Mouse (Mus musculus) midbrain, embryonic 10.5 days (tissue): ENCODE measurements around the gene Aaed1. TPM values are rescaled to one million over a fixed set of nuclear protein-coding genes. Genes with fewer than 3 reads are reported as not detected.

Source experiments
- DNase-seq: peaks from one replicate; pipeline ENCODE4 v3.0.0-alpha.2; 2017; ENCODE audit warnings: low spot score
- H3K27ac ChIP-seq: fragments of 300-500 bp; sonication (generic); replicated peaks from 2 replicates; pipeline ENCODE4 v1.5.1; 2016; ENCODE audit warnings: mild to moderate bottlenecking
- H3K27me3 ChIP-seq: fragments of 300-500 bp; sonication (generic); 2 replicates; pipeline ENCODE4 v1.6.1; 2016; ENCODE audit warnings: low read depth, mild to moderate bottlenecking; ENCODE audit not compliant: poor library complexity, severe bottlenecking
- H3K36me3 ChIP-seq: fragments of 300-500 bp; sonication (generic); 2 replicates; pipeline ENCODE4 v1.6.1; 2016; ENCODE audit warnings: mild to moderate bottlenecking, moderate library complexity
- H3K4me1 ChIP-seq: fragments of 300-500 bp; sonication (generic); 2 replicates; pipeline ENCODE4 v1.6.1; 2016
- H3K4me3 ChIP-seq: fragments of 300-500 bp; sonication (generic); 2 replicates; pipeline ENCODE4 v1.5.1; 2016; ENCODE audit warnings: mild to moderate bottlenecking, moderate library complexity
- H3K9me3 ChIP-seq: fragments of 300-500 bp; sonication (generic); replicated peaks from 2 replicates; pipeline ENCODE4 v1.6.1; 2016; ENCODE audit warnings: mild to moderate bottlenecking
- WGBS: fragments of 180-500 bp; shearing (Covaris S2); methylation state at CpG from one replicate; pipeline ENCODE4 v1.1.7; 2016; 5-methylcytosine and 5-hydroxymethylcytosine counted together
- polyA plus RNA-seq: library from polyadenylated mRNA; unstranded; fragments of >200 nt; fragmentation: Nextera tagmentation; extraction: Ambion mirVana; gene quantifications from 2 replicates; pipeline ENCODE4 v1.2.1, GENCODE M21; 2016

Gene Aaed1
- polyA plus RNA-seq: 22.9 and 25.3 TPM in 2 replicates

- Histone ChIP-seq H3K9me3 (no peaks in the 10 kb centered on the region), H3K4me1 (peaks cover 13% of the 10 kb centered on the region), H3K36me3 (peaks cover 8% of the 10 kb centered on the region), H3K27me3 (no peaks in the 10 kb centered on the region), H3K27ac (peak within 1 kb of the TSS; percentile 90), H3K4me3 (peak within 1 kb of the TSS; percentile 73)
- under 1% methylated on average over 74 of the region's 74 CpGs for WGBS
- DNase-seq: peak; percentile 98
These were observed at the start of gene Aaed1 for GRCm38 (mm10) chr13:64312024-64312915. Gene Aaed1 (minus strand): TSS chr13:64312710.

- 88% methylated on average over 6 of the region's 6 CpGs for WGBS
- no peak overlapping the region for H3K4me3 ChIP-seq
- H3K9me3 ChIP-seq: no peaks in the 10 kb centered on the region
- H3K4me1 ChIP-seq: no peaks in the 10 kb centered on the region
- peaks cover 53% of the 10 kb centered on the region for H3K36me3 ChIP-seq
- H3K27ac ChIP-seq: no peak overlapping the region
- no peak for DNase-seq
- H3K27me3 ChIP-seq: no peaks in the 10 kb centered on the region
These were observed 49.6 kb upstream of the Aaed1 start for GRCm38 (mm10) chr13:64362139-64362538.

GRCm38 (mm10) chr13:64361020-64361419 lies 48.5 kb upstream of the Aaed1 start:
- H3K4me3 ChIP-seq: no peak overlapping the region
- peaks cover 42% of the 10 kb centered on the region for H3K36me3 ChIP-seq
- no peaks in the 10 kb centered on the region for H3K4me1 ChIP-seq
- H3K27me3 ChIP-seq: no peaks in the 10 kb centered on the region
- no peaks in the 10 kb centered on the region for H3K9me3 ChIP-seq
- WGBS: 90% methylated on average over 3 of the region's 3 CpGs
- no peak for DNase-seq
- no peak overlapping the region for H3K27ac ChIP-seq

DNA sequence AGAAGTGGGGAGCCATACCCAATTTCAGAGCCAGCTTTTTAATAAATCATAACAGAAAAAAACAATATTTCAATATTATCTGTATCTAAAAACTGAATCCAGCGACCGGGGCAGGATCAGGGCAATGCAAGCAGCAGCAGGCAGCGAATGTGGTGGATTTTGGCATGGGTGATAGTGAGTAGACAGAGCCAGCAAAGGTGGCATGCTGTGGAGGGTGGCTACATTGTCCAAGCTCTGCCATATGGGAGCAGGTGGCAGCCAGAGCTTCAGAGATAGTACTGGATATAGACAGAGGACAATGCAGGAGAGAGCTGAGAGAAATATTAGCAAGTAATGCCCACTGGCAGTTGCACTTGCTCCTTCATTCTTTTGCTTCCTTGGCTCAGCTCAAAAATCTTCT lies 47.2 kb upstream of the Aaed1 start:
- no peak overlapping the region for H3K4me3 ChIP-seq
- peaks cover 29% of the 10 kb centered on the region for H3K36me3 ChIP-seq
- no peak for DNase-seq
- H3K27ac ChIP-seq: no peak overlapping the region
- H3K9me3 ChIP-seq: no peaks in the 10 kb centered on the region
- 85% methylated on average over 3 of the region's 3 CpGs for WGBS
- H3K4me1 ChIP-seq: 0 out of 2 replicates have a peak, but pooled peaks cover 3% of the 10 kb centered on the region
- H3K27me3 ChIP-seq: no peaks in the 10 kb centered on the region

GRCm38 (mm10) chr13:64358476-64358875 lies 46.0 kb upstream of the Aaed1 start:
- Histone ChIP-seq H3K4me1 (0 out of 2 replicates have a peak, but pooled peaks cover 3% of the 10 kb centered on the region), H3K9me3 (no peaks in the 10 kb centered on the region), H3K27ac (no peak overlapping the region), H3K36me3 (peaks cover 16% of the 10 kb centered on the region), H3K27me3 (no peaks in the 10 kb centered on the region), H3K4me3 (no peak overlapping the region)
- 92% methylated on average over 1 of the region's 1 CpGs for WGBS
- DNase-seq: no peak

GRCm38 (mm10) chr13:64357389-64357788 lies 44.9 kb upstream of the Aaed1 start:
- 80% methylated on average over 5 of the region's 5 CpGs for WGBS
- Histone ChIP-seq H3K27me3 (no peaks in the 10 kb centered on the region), H3K27ac (no peak overlapping the region), H3K4me3 (no peak overlapping the region), H3K9me3 (no peaks in the 10 kb centered on the region), H3K36me3 (peaks cover 5% of the 10 kb centered on the region), H3K4me1 (0 out of 2 replicates have a peak, but pooled peaks cover 3% of the 10 kb centered on the region)
- DNase-seq: no peak

GRCm38 (mm10) chr13:64349474-64349873 lies 37.0 kb upstream of the Aaed1 start:
- H3K27me3 ChIP-seq: no peaks in the 10 kb centered on the region
- 87% methylated on average over 2 of the region's 2 CpGs for WGBS
- no peak overlapping the region for H3K27ac ChIP-seq
- no peaks in the 10 kb centered on the region for H3K36me3 ChIP-seq
- no peaks in the 10 kb centered on the region for H3K9me3 ChIP-seq
- no peak for DNase-seq
- no peaks in the 10 kb centered on the region for H3K4me1 ChIP-seq
- H3K4me3 ChIP-seq: no peak overlapping the region

GRCm38 (mm10) chr13:64344082-64344501 lies 31.6 kb upstream of the Aaed1 start:
- Histone ChIP-seq H3K27ac (peak overlapping the region; percentile 73), H3K4me3 (peak overlapping the region; percentile 62), H3K9me3 (no peaks in the 10 kb centered on the region), H3K27me3 (no peaks in the 10 kb centered on the region), H3K36me3 (no peaks in the 10 kb centered on the region), H3K4me1 (peaks cover 7% of the 10 kb centered on the region; the same call in 1 of the 2 replicates)
- DNase-seq: peak; percentile 19
- WGBS: 1% methylated on average over 9 of the region's 9 CpGs

GRCm38 (mm10) chr13:64343598-64343997 lies 31.1 kb upstream of the Aaed1 start:
- 22% methylated on average over 10 of the region's 10 CpGs for WGBS
- H3K4me1 ChIP-seq: peaks cover 7% of the 10 kb centered on the region; the same call in 1 of the 2 replicates
- no peak for DNase-seq
- no peaks in the 10 kb centered on the region for H3K36me3 ChIP-seq
- H3K4me3 ChIP-seq: peak overlapping the region; percentile 62
- peak overlapping the region; percentile 73; the same call in 1 of the 2 replicates for H3K27ac ChIP-seq
- H3K27me3 ChIP-seq: no peaks in the 10 kb centered on the region
- H3K9me3 ChIP-seq: no peaks in the 10 kb centered on the region

- no peaks in the 10 kb centered on the region for H3K27me3 ChIP-seq
- 75% methylated on average over 4 of the region's 4 CpGs for WGBS
- DNase-seq: no peak
- no peak overlapping the region for H3K4me3 ChIP-seq
- no peaks in the 10 kb centered on the region for H3K4me1 ChIP-seq
- H3K27ac ChIP-seq: no peak overlapping the region
- no peaks in the 10 kb centered on the region for H3K9me3 ChIP-seq
- H3K36me3 ChIP-seq: no peaks in the 10 kb centered on the region
These were observed 23.1 kb upstream of the Aaed1 start for GRCm38 (mm10) chr13:64335546-64336132.

- 85% methylated on average over 3 of the region's 3 CpGs for whole genome bisulfite sequencing
- Histone ChIP-seq H3K27ac (no peak overlapping the region), H3K4me3 (no peak overlapping the region), H3K27me3 (no peaks in the 10 kb centered on the region), H3K36me3 (no peaks in the 10 kb centered on the region), H3K9me3 (no peaks in the 10 kb centered on the region), H3K4me1 (no peaks in the 10 kb centered on the region)
- no peak for DNase-seq
These were observed 20.6 kb upstream of the Aaed1 start for GRCm38 (mm10) chr13:64333102-64333501.

GRCm38 (mm10) chr13:64332321-64332720 lies 19.8 kb upstream of the Aaed1 start:
- Histone ChIP-seq H3K4me1 (no peaks in the 10 kb centered on the region), H3K36me3 (no peaks in the 10 kb centered on the region), H3K9me3 (no peaks in the 10 kb centered on the region), H3K27me3 (no peaks in the 10 kb centered on the region), H3K4me3 (no peak overlapping the region), H3K27ac (no peak overlapping the region)
- 81% methylated on average over 6 of the region's 6 CpGs for WGBS
- no peak for DNase-seq
